In genomic region chr12:80114892-80115141, GRCm38 (mm10) we compare ENCODE assay signal across 7 mouse cellular contexts. TPM values are rescaled to one million over a fixed set of nuclear protein-coding genes. Genes with fewer than 3 reads are reported as not detected.
A peak's percentile ranks its signal among the peaks of the same experiment; 100 is the strongest.
DNase-seq lines count a peak whose midpoint lies in the region; ATAC-seq and TF ChIP-seq lines count a peak whose summit lies in the region.

No protein-coding gene starts in this region.

- no peak for ATAC-seq in lung, embryonic 14.5 days (ENCODE audit: insufficient read depth)
- ATAC-seq in intestine, embryonic 14.5 days (replicated peaks; ENCODE audit: low FRiP score, low TSS enrichment, low read depth), result no peak
- no peak for ATAC-seq in megakaryocyte progenitor cell, adult 5-6 weeks (replicated peaks; ENCODE audit: poor library complexity)
- ATAC-seq in inflammation-experienced regulatory T-cells, adult 6 months, result no peak

- peak overlapping the region; percentile 98 for H3K4me2 ChIP-seq in lung, embryonic 14.5 days
- peak overlapping the region; percentile 94 for H3K4me2 ChIP-seq in intestine, embryonic 14.5 days (ENCODE audit: low read length)

- H3K4me3 ChIP-seq in lung, embryonic 14.5 days (ENCODE audit: low read depth, low read length), result peak overlapping the region; percentile 96
- H3K4me3 ChIP-seq in intestine, embryonic 14.5 days (ENCODE audit: low read depth, low read length), result peak overlapping the region; percentile 99

- under 1% methylated on average over 8 of the region's 8 CpGs for WGBS in lung, embryonic 14.5 days
- WGBS in intestine, embryonic 14.5 days, result 0% methylated on average over 8 of the region's 8 CpGs

- no peaks in the 10 kb centered on the region for H3K27me3 ChIP-seq in lung, embryonic 14.5 days (ENCODE audit: insufficient read depth, low read length)
- H3K27me3 ChIP-seq in intestine, embryonic 14.5 days (replicated peaks; ENCODE audit: control insufficient read depth, insufficient read depth, low read length), result no peaks in the 10 kb centered on the region

- peak overlapping the region; percentile 89 for H3K9ac ChIP-seq in lung, embryonic 14.5 days
- peak overlapping the region; percentile 98 for H3K9ac ChIP-seq in intestine, embryonic 14.5 days (ENCODE audit: low read length)

- no peaks in the 10 kb centered on the region for H3K9me3 ChIP-seq in lung, embryonic 14.5 days (ENCODE audit: low read depth, low read length)
- no peaks in the 10 kb centered on the region for H3K9me3 ChIP-seq in intestine, embryonic 14.5 days (ENCODE audit: control insufficient read depth, low read length)

- peaks cover 7% of the 10 kb centered on the region; the same call in 1 of the 2 replicates for H3K4me1 ChIP-seq in lung, embryonic 14.5 days (ENCODE audit: insufficient read depth)
- peaks cover 8% of the 10 kb centered on the region; the same call in 1 of the 2 replicates for H3K4me1 ChIP-seq in intestine, embryonic 14.5 days (replicated peaks; ENCODE audit: control insufficient read depth, insufficient read depth, low read length)

- H3K27ac ChIP-seq in lung, embryonic 14.5 days (ENCODE audit: low read depth), result peak overlapping the region; percentile 99
- H3K27ac ChIP-seq in intestine, embryonic 14.5 days (ENCODE audit: low read depth), result peak overlapping the region; percentile 99

- no peak for TF ChIP-seq CTCF in lung, embryonic 14.5 days (IDR thresholded peaks at IDR 0.05; ENCODE audit: low read depth)

- H3K36me3 ChIP-seq in lung, embryonic 14.5 days (ENCODE audit: insufficient read depth), result peaks cover 27% of the 10 kb centered on the region
- H3K36me3 ChIP-seq in intestine, embryonic 14.5 days (ENCODE audit: control insufficient read depth, insufficient read depth, low read length), result peaks cover 16% of the 10 kb centered on the region

- no peak for DNase-seq in lung, embryonic 14.5 days
- no peak for DNase-seq in lung, postnatal 25 days (ENCODE audit: low spot score)
- peak; percentile 81 for DNase-seq in embryo, embryonic 9.5 days (ENCODE audit: extremely low spot score)
- DNase-seq in intestine, embryonic 14.5 days (ENCODE audit: low spot score), result peak; percentile 86
- peak; percentile 78 for DNase-seq in naive thymus-derived CD4-positive, alpha-beta T cell, adult 2 months (ENCODE audit: low read depth)

RNA-seq across cellular contexts. Expression of gene Zfp36l1, which starts 2.0 kb away (rescaled TPM):
- polyA plus RNA-seq in lung, embryonic 14.5 days (2014; fragmentation: Nextera tagmentation; extraction: Ambion mirVana), result 190 and 192 TPM in 2 replicates
- 159 and 165 TPM in 2 replicates for polyA plus RNA-seq in intestine, embryonic 14.5 days (2014; fragmentation: Nextera tagmentation; extraction: Ambion mirVana)
- total RNA-seq in megakaryocyte progenitor cell, adult 5-6 weeks (2015), result 8.8 and 14.1 TPM in 2 replicates
- total RNA-seq in megakaryocyte progenitor cell, adult 5-6 weeks (2017), result 1.8 and 2.6 TPM in 2 replicates
- 100 to 1,000 TPM; 109 to 177 (median 123) TPM for polyA plus RNA-seq in inflammation-experienced regulatory T-cells, adult 6 months (2017; shearing (Covaris generic))

Comparison
In these comparisons a context has a peak if more than half of its experiments do, and no peak if none do; other contexts are left out.
1. DNase-seq: peak in embryo, embryonic 9.5 days (single experiment), intestine, embryonic 14.5 days (single experiment) and naive thymus-derived CD4-positive, alpha-beta T cell, adult 2 months (single experiment); none in lung, embryonic 14.5 days (single experiment) and lung, postnatal 25 days (single experiment).